Mouse (Mus musculus) heart, adult 2 months (tissue): ENCODE data around the gene Gcm2. TPM values are rescaled to one million over a fixed set of nuclear protein-coding genes. Genes with fewer than 3 reads are reported as not detected.

Experiments
- DNase-seq, 2 experiments: peaks; one replicate each; pipeline ENCODE4 v3.0.0; 2021
- H3K27ac ChIP-seq: fragments of 200-600 bp; 2 replicates; pipeline ENCODE4 v1.8.1; 2022
- H3K27me3 ChIP-seq: fragments of 200-500 bp; 2 replicates; pipeline ENCODE4 v1.6.1; 2012; ENCODE audit warnings: mild to moderate bottlenecking, low read length, inconsistent platforms, mixed read lengths; ENCODE audit not compliant: control insufficient read depth, insufficient read depth
- H3K36me3 ChIP-seq: fragments of 200-500 bp; 2 replicates; pipeline ENCODE4 v1.6.1; 2012; ENCODE audit warnings: low read length, inconsistent platforms; ENCODE audit not compliant: control insufficient read depth, insufficient read depth
- H3K4me1 ChIP-seq: fragments of 200-500 bp; 2 replicates; pipeline ENCODE4 v1.6.1; 2011; ENCODE audit warnings: low read length; ENCODE audit not compliant: control insufficient read depth, insufficient read depth
- H3K4me3 ChIP-seq: fragments of 200-600 bp; 2 replicates; pipeline ENCODE4 v1.8.1; 2022
- H3K79me2 ChIP-seq: fragments of 200-500 bp; replicated peaks from 2 replicates; pipeline ENCODE4 v1.6.1; 2012; ENCODE audit warnings: mild to moderate bottlenecking, inconsistent platforms, low read length, moderate library complexity, mixed read lengths; ENCODE audit not compliant: control insufficient read depth, insufficient read depth
- H3K9ac ChIP-seq: fragments of 200-500 bp; 2 replicates; pipeline ENCODE4 v1.6.1; 2012; ENCODE audit warnings: low read depth, mild to moderate bottlenecking, control low read depth, inconsistent platforms, low read length, mixed read lengths
- CTCF ChIP-seq: fragments of 200-600 bp; IDR thresholded peaks from 2 replicates; pipeline ENCODE4 v1.8.1; 2022; ENCODE audit warnings: antibody characterized with exemption, mild to moderate bottlenecking, moderate library complexity
- EP300 ChIP-seq: fragments of 200-500 bp; IDR thresholded peaks from 2 replicates; pipeline ENCODE4 v1.6.1; 2011; ENCODE audit warnings: low read depth, low read length, control low read depth; ENCODE audit not compliant: insufficient read depth
- POLR2A ChIP-seq: fragments of 200-500 bp; IDR thresholded peaks from 2 replicates; pipeline ENCODE4 v1.6.1; 2011; ENCODE audit warnings: mild to moderate bottlenecking, low read depth, low read length, control low read depth; ENCODE audit not compliant: insufficient read depth
- whole genome bisulfite sequencing: fragments of 180-500 bp; shearing (Covaris S2); methylation state at CpG from one replicate; pipeline ENCODE4 v1.1.7; 2018; 5-methylcytosine and 5-hydroxymethylcytosine counted together
- intact Hi-C: fragments of 180-260 bp; cut with DNase I; formaldehyde crosslinking; loops from one replicate; pipeline ENCODE4 v1.15.1; 2025
- long read RNA-seq: library from polyadenylated mRNA; stranded (forward); transcript quantifications from one replicate; pipeline ENCODE4 v2.0.0, GENCODE M21; 2021
- polyA plus RNA-seq: library from polyadenylated mRNA; depleted of rRNA; stranded (reverse); fragments of >200 nt; gene quantifications from 2 replicates; pipeline ENCODE4 v1.2.3, GENCODE M21; 2012; rRNA removed
- total RNA-seq, 2 experiments: library from RNA; stranded (reverse); gene quantifications; 2 replicates each; pipeline ENCODE4 v1.2.3; 2021

Gcm2 gene
- total RNA-seq: not detected
- not detected in 2 replicates for polyA plus RNA-seq
- long read RNA-seq: 0 reads

DNA sequence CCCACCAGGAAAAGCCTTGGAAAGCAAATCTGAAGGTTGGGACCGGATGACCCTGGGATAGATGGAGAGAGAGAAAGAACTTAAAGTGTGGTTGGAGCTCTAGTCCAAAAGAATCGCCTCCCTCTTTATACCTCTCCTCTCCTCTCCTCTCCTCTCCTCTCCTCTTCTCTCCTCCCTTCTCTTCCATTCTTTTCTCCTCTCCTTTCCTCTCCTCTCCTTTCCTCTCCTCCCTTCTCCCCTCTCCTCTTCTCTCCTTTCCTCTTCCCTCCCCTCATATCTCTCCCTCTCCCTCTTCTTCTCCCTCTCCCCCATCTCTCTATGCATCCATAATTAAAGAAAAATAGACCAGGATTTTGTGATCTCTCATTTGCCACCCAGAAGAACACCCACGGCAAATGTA is at the start of gene Gcm2:
Gcm2 (minus strand) TSS at position 101 of the 400 bp plus-strand sequence.
- 68% methylated on average over 3 of the region's 3 CpGs for WGBS

DNA sequence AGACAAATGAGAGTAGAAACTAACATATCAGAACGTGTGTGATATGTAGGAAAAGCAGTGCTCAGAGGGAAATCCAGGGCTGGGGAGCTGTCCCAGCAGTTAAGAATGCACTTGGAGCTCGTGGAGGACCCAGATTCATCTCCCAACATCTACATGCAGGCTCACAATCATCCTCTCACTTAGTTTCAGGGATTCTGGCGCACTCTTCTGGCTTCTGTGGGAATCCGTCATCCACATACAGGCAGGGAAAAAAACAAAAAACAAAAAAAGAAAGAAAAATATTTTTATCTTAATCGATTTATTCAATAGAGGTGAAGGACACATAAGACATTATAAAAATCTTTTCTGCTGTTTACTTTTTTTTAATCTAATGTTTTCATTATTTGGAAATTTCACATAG is 47.6 kb upstream of the Gcm2 start:
- TF ChIP-seq POLR2A: no peak
- TF ChIP-seq CTCF: no peak
- no peak for TF ChIP-seq EP300
- H3K79me2 ChIP-seq: no peaks in the 10 kb centered on the region
- no peak overlapping the region for H3K4me3 ChIP-seq
- 57% methylated on average over 5 of the region's 5 CpGs for WGBS
- no peak overlapping the region for H3K9ac ChIP-seq
- H3K36me3 ChIP-seq: no peaks in the 10 kb centered on the region
- no peak for DNase-seq
- no peaks in the 10 kb centered on the region for H3K27me3 ChIP-seq
- H3K4me1 ChIP-seq: no peaks in the 10 kb centered on the region
- no peak overlapping the region for H3K27ac ChIP-seq
- intact Hi-C loops: no loop called here

More for the DNA sequence above, at the start of gene Gcm2:
- H3K4me1 ChIP-seq: no peaks in the 10 kb centered on the region
- intact Hi-C loops: no loop called here
- no peaks in the 10 kb centered on the region for H3K79me2 ChIP-seq
- peaks cover 5% of the 10 kb centered on the region; the same call in 1 of the 2 replicates for H3K27me3 ChIP-seq
- DNase-seq: no peak
- H3K27ac ChIP-seq: no peak within 1 kb of the TSS
- TF ChIP-seq POLR2A (no peak), CTCF (no peak)
- no peak within 1 kb of the TSS for H3K4me3 ChIP-seq
- H3K9ac ChIP-seq: no peak within 1 kb of the TSS
- no peaks in the 10 kb centered on the region for H3K36me3 ChIP-seq

DNA sequence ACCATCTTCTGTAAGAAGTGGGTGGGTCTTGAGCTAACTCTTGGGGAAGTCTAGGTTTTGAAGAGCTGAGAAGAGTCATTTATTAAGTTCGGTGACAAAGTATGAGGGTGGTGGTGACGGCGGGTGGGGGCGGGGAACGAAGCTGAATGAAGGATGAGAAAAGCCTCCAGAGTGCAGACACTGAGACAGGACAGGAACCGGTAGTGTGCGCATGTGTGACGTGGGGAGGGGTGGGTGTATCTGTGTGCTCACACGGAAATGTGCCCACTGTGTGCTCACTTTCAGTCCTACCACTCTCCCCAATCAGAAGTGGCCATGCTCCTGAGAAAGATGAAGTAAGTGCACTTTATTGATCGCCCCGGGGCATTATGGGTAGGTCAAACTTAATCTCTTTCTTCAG is 42.3 kb upstream of the Gcm2 start:
- WGBS: 80% methylated on average over 11 of the region's 11 CpGs
- intact Hi-C loops: no loop called here

DNA sequence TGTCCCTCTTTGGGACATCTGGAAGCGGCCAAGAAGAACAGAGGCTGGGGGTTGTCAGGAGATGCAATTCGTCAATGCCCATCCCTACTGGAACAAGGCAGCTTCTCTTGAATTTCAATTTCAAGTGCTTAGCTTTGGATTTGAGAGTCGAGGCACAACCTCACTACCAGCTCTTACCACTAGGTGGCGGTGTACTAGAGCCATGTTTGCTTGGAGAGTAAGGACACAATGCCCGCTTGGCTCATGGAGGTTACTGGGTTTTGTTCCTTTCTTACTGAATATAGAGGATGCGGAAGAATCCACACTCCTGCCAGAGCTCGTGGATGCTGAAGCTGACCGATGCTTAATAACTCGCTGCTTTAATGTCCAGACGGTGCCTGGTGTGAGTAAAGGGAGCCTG is 35.4 kb upstream of the Gcm2 start:
- intact Hi-C loops: loop anchor here (1.0 to 10.0 kb wide), 2 partner anchors 92 to 479 kb away; no protein-coding TSS in a partner anchor
- WGBS: 71% methylated on average over 10 of the region's 10 CpGs
- Histone ChIP-seq H3K9ac (no peak overlapping the region), H3K27me3 (no peaks in the 10 kb centered on the region; the same call in 1 of the 2 replicates), H3K4me1 (no peaks in the 10 kb centered on the region), H3K36me3 (no peaks in the 10 kb centered on the region), H3K4me3 (no peak overlapping the region), H3K27ac (no peak overlapping the region), H3K79me2 (no peaks in the 10 kb centered on the region)
- peak; percentile 10 to 57 for DNase-seq
- TF ChIP-seq EP300 (no peak), CTCF (peak; percentile 91)

More for the DNA sequence above, 42.3 kb upstream of the Gcm2 start:
- Histone ChIP-seq H3K4me3 (no peak overlapping the region), H3K79me2 (no peaks in the 10 kb centered on the region), H3K4me1 (no peaks in the 10 kb centered on the region), H3K36me3 (no peaks in the 10 kb centered on the region), H3K9ac (no peak overlapping the region), H3K27ac (no peak overlapping the region), H3K27me3 (no peaks in the 10 kb centered on the region)
- no peak for DNase-seq
- no peak for TF ChIP-seq POLR2A
- no peak for TF ChIP-seq EP300
- no peak for TF ChIP-seq CTCF

DNA sequence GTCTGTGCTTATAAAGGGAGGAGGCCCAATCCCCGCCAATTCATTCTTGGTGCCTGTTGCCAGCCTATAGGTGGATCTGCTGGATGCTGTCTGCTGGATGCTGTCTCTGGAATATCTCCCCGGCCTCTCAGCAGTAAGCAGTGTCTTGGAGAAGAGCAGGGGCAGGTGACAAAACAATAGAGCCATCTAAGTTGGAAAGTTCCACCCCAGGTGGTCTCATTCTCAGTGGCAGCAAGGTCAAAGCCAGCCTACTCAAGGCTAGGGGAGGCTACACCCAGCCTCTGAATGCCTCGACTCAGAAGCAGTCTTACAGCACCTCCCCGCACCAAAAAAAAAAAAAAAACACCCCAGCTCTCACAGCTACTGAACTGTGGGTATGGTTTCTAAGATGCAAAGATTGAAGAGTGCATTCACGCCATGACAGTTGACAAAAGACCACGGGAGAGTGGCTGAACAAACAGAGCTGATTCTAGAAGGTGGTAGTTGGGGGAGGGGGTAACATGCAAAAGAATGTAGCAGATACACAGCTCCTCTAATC is 34.7 kb upstream of the Gcm2 start:
- no peak overlapping the region for H3K27ac ChIP-seq
- no peaks in the 10 kb centered on the region for H3K36me3 ChIP-seq
- intact Hi-C loops: loop anchor here (10.0 kb wide), 1 partner anchor 479 kb away; no protein-coding TSS in a partner anchor
- no peak overlapping the region for H3K4me3 ChIP-seq
- no peaks in the 10 kb centered on the region for H3K4me1 ChIP-seq
- TF ChIP-seq CTCF (no peak), EP300 (no peak), POLR2A (no peak)
- H3K79me2 ChIP-seq: no peaks in the 10 kb centered on the region
- H3K9ac ChIP-seq: no peak overlapping the region
- no peaks in the 10 kb centered on the region; the same call in 1 of the 2 replicates for H3K27me3 ChIP-seq
- 75% methylated on average over 6 of the region's 6 CpGs for WGBS
- DNase-seq: no peak

DNA sequence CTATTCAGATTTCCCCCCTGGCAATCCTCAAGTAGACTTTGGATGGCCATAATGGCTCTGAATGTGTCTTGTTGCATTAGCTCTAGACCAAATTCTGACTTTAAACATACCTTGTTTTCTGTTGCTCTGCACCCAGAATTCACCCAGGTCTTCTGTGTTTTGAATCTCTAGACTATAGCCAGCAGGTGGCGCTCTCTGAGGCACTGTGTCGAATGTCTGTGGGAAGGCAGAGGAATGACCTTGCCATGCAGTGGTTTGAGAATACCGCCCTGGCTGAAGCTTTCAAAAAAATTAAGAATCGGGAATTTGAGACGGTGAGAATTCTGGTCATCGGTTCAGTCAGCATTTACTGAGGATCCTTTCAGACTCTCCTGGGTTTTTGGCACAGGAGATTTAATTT is 24.1 kb upstream of the Gcm2 start:
- Histone ChIP-seq H3K36me3 (no peaks in the 10 kb centered on the region), H3K4me3 (no peak overlapping the region), H3K4me1 (no peaks in the 10 kb centered on the region), H3K9ac (no peak overlapping the region), H3K27ac (no peak overlapping the region), H3K27me3 (no peaks in the 10 kb centered on the region; the same call in 1 of the 2 replicates), H3K79me2 (no peaks in the 10 kb centered on the region)
- DNase-seq: peak; percentile 31 to 47
- intact Hi-C loops: loop anchor here (1.0 kb wide), 1 partner anchor 103 kb away; no protein-coding TSS in a partner anchor
- TF ChIP-seq CTCF: peak; percentile 83
- TF ChIP-seq EP300: no peak
- 8% methylated on average over 6 of the region's 6 CpGs for WGBS
